Mouse (Mus musculus) ES-Bruce4 (cell line): ENCODE measurements around the gene Sars.

Experiments used
- CTCF ChIP-seq: IDR thresholded peaks from one replicate; pipeline ENCODE4 v1.8.1; 2011; ENCODE audit warnings: low read depth, low read length
- POLR2A ChIP-seq: IDR thresholded peaks from one replicate; pipeline ENCODE4 v1.8.1; 2011; ENCODE audit warnings: low read length; ENCODE audit not compliant: insufficient read depth

GRCm38 (mm10) chr3:108383485-108384354, 61.3 kb downstream of the Sars start, which contains the start of gene Psrc1:
- TF ChIP-seq CTCF = no peak
- TF ChIP-seq POLR2A = peak; percentile 30
